Mouse (Mus musculus): Measurements from ENCODE around the gene Acads.
"Not testable (repeated sequence)": the region's sequence is repeated elsewhere in the genome, so short reads cannot be mapped to it uniquely, and the experiment has no call there.

Gene Acads

GRCm38 (mm10) chr5:115073306-115073705 lies 45.8 kb downstream of the Acads start:
- DNase-seq (ENCODE audit: extremely low spot score, low spot score) = not testable (repeated sequence)

- DNase-seq (ENCODE audit: extremely low spot score, low spot score) = no peak
Measured at GRCm38 (mm10) chr5:115072143-115072542, 47.0 kb downstream of the Acads start.

- no peak for DNase-seq (ENCODE audit: extremely low spot score, low spot score)
Measured at GRCm38 (mm10) chr5:115071096-115071901, 47.8 kb downstream of the Acads start.

- no peak for DNase-seq (ENCODE audit: extremely low spot score, low spot score)
Measured at GRCm38 (mm10) chr5:115070457-115070856, 48.7 kb downstream of the Acads start.

GRCm38 (mm10) chr5:115069611-115070010 lies 49.5 kb downstream of the Acads start:
- no peak for DNase-seq (ENCODE audit: extremely low spot score, low spot score)

- no peak for DNase-seq (ENCODE audit: extremely low spot score, low spot score)
Measured at GRCm38 (mm10) chr5:115068671-115069421, 50.3 kb downstream of the Acads start.

- no peak for DNase-seq (ENCODE audit: extremely low spot score, low spot score)
Measured at GRCm38 (mm10) chr5:115066245-115066644, 52.9 kb downstream of the Acads start.

GRCm38 (mm10) chr5:115063391-115063790 lies 55.8 kb downstream of the Acads start:
- no peak for DNase-seq (ENCODE audit: extremely low spot score, low spot score)

- no peak for DNase-seq (ENCODE audit: extremely low spot score, low spot score)
Measured at GRCm38 (mm10) chr5:115062566-115062965, 56.6 kb downstream of the Acads start.

GRCm38 (mm10) chr5:115060977-115061376 lies 58.2 kb downstream of the Acads start:
- DNase-seq (ENCODE audit: extremely low spot score, low spot score) = no peak

Data from neural tube, embryonic 10.5 days (tissue).